Mouse (Mus musculus) kidney, adult 2 months (tissue): ENCODE data around the gene Col12a1.

Source experiments
- CTCF ChIP-seq: fragments of 200-500 bp; conservative IDR thresholded peaks from 2 replicates; pipeline ENCODE4 v1.5.1; 2011; ENCODE audit warnings: low read depth, mild to moderate bottlenecking, control low read depth, low read length, moderate library complexity, mixed read lengths; ENCODE audit not compliant: insufficient read depth, insufficient read length
- POLR2A ChIP-seq: fragments of 200-500 bp; IDR thresholded peaks from one replicate; pipeline ENCODE4 v1.6.1; 2011; ENCODE audit warnings: low read depth, low read length, control low read depth

GRCm38 (mm10) chr9:79751846-79752245 is 33.2 kb upstream of the Col12a1 start:
- TF ChIP-seq CTCF (no peak), POLR2A (no peak)
